Mouse (Mus musculus) CH12.LX (cell line): ENCODE measurements at regions not wholly inside any gene's neighbourhood (a gene's known extent, or its start where the extent isn't known, plus 50 kb on each side); places are given as distances from the start of the nearest gene placed in this dataset.

ENCODE experiments used
- CHD2 ChIP-seq: IDR thresholded peaks from 2 replicates; pipeline ENCODE4 v1.6.1; 2011; ENCODE audit warnings: low read length, improper control_type of control experiment
- CTCF ChIP-seq, 2 experiments: IDR thresholded peaks in 1 of 2; conservative IDR thresholded peaks in 1 of 2; 2 replicates each; pipeline ENCODE4 v1.5.1; 2011 to 2012; ENCODE audit warnings: low read depth in 2 of 2, low read length in 2 of 2, improper control_type of control experiment in 1 of 2, inconsistent platforms in 1 of 2, mild to moderate bottlenecking in 1 of 2, moderate library complexity in 1 of 2
- E2F4 ChIP-seq: IDR thresholded peaks from 2 replicates; pipeline ENCODE4 v1.6.1; 2011; ENCODE audit warnings: low read depth, low read length, improper control_type of control experiment; ENCODE audit not compliant: insufficient replicate concordance
- EP300 ChIP-seq: IDR thresholded peaks from 2 replicates; pipeline ENCODE4 v1.6.1; 2011; ENCODE audit warnings: low read length, improper control_type of control experiment
- MAZ ChIP-seq: IDR thresholded peaks from 2 replicates; pipeline ENCODE4 v1.6.1; 2012; ENCODE audit warnings: low read depth, mild to moderate bottlenecking, inconsistent platforms, low read length, improper control_type of control experiment, moderate library complexity
- POLR2A ChIP-seq: IDR thresholded peaks from 2 replicates; pipeline ENCODE4 v1.6.1; 2011; ENCODE audit warnings: low read depth, mild to moderate bottlenecking, improper control_type of control experiment, low read length
- TBP ChIP-seq: conservative IDR thresholded peaks from 2 replicates; pipeline ENCODE4 v1.6.1; 2011; ENCODE audit warnings: low read depth, low read length, improper control_type of control experiment
- USF1 ChIP-seq: IDR thresholded peaks from 2 replicates; pipeline ENCODE4 v1.6.1; 2014; ENCODE audit warnings: low read depth, mild to moderate bottlenecking, inconsistent platforms, low read length, improper control_type of control experiment
- ZNF384 ChIP-seq: IDR thresholded peaks from 2 replicates; pipeline ENCODE4 v1.6.1; 2012; ENCODE audit warnings: low read depth, low read length, improper control_type of control experiment, inconsistent platforms

DNA sequence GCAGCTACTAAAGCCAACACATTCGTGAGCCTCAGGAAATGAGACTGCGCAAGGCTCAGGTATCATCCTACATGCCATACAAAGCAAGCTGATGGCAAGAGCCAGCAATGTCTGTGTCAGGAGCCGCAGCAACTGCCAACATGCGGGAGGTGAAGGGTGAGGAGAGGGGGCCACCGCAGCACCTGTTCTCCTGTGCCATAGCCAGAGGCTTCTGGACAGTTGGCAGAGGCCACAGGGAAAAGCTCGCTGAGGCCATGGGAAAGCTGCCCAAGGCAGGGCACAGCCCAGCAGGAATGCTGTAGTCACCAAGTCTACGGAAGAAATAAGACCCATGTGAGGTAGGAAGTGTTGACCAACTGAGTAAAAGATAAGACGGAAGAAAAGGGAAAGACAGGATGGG lies 149.1 kb upstream of the Runx1 start:
- TF ChIP-seq USF1 (no peak), CTCF (conservative IDR thresholded peaks at IDR 0.05 in 1 of 2, IDR thresholded peaks at IDR 0.05 in 1 of 2; ENCODE audit: low read depth in 2 of 2, low read length in 2 of 2) (no peak), TBP (no peak), CHD2 (no peak), EP300 (no peak), POLR2A (no peak), ZNF384 (no peak), MAZ (no peak), E2F4 (no peak)
